Mouse (Mus musculus) frontal cortex, postnatal 25 days (tissue): Measurements from ENCODE around the gene Ppp4c.

Experiments used
- DNase-seq, 2 experiments: peaks; one replicate each; pipeline ENCODE4 v3.0.0; 2022; ENCODE audit warnings: low spot score in 2 of 2

Ppp4c gene

DNA sequence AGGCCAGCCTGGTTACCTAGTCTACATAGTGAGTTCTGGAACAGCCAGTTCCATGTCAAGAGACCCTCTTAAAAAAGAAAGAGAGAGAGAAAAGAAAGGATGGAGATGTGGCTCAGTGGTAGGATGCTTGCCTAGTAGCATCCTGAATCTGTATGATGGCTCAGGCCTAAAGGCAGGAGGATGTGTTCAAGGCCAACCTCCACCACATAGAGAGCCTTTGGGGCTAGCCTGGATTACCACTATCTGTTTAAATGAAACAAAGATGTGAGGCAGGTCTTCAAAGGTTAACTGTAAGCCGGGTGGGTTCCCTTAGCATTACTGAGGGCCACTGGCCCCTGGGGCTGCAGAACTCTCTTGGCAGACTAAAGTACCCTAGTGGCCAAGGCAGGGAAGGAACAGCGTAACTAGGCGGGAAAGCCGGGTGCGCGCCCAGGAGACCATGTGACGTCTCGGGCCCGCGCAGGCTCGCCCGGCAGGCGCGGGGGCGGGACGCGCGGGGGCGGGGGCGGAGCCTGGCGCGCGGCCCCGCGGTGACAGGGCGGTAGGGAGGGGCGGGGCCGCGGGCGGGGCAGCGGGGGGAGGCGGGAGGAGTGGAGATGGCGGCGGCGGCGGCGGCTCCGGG, 33.1 kb downstream of the Ppp4c start, which contains the start of gene Mapk3:
Gene Mapk3 (plus strand): TSS at position 552 of the 622 bp plus-strand sequence.
- peak; percentile 66 to 73 for DNase-seq

DNA sequence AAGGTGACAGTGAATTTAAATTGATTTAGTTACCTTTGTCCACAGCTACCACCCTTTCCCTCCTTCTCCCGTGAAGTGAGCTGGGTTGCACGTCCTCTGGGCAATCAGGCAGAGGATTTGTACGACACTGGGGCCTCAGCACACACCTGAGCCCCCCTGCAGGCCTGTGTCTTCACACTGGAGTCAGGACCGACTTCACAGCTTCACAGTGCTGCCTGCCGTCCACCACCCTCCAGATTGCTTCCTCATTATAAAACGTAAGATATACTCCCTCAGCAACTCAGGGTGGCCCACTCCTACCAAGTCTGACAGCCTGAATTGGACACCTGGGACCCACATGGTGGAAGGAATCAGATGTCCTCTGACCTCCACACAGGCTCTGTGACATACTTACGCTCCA, 33.8 kb downstream of the Ppp4c start:
- no peak for DNase-seq

- DNase-seq, result peak in 1 of 2 experiments; percentile 66
Measured at GRCm38 (mm10) chr7:126754866-126755265, 37.4 kb downstream of the Ppp4c start.

- no peak for DNase-seq
Measured at GRCm38 (mm10) chr7:126749582-126750343, 42.5 kb downstream of the Ppp4c start.

GRCm38 (mm10) chr7:126748824-126749223, 43.5 kb downstream of the Ppp4c start:
- no peak for DNase-seq

- no peak for DNase-seq
Measured at GRCm38 (mm10) chr7:126746798-126747197, 45.5 kb downstream of the Ppp4c start.

DNA sequence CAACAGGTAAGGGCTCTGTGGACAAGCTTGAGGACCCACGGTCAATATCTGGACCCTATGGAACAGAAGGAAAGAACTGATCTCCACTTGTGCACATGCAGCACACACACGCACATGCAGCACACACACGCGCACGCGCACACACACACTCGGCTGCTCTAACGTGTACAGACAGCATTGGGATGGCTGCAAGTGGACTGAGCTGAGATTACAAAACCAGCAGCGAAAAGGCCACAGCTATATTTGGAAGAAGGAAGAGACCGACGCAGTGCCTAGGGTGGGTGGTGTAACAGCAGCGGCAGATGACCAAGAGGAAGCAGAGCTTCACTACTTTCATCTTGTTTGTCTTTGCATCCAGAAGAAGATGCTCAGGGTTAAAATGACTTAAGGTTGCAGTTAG, 46.2 kb downstream of the Ppp4c start:
- no peak for DNase-seq

DNA sequence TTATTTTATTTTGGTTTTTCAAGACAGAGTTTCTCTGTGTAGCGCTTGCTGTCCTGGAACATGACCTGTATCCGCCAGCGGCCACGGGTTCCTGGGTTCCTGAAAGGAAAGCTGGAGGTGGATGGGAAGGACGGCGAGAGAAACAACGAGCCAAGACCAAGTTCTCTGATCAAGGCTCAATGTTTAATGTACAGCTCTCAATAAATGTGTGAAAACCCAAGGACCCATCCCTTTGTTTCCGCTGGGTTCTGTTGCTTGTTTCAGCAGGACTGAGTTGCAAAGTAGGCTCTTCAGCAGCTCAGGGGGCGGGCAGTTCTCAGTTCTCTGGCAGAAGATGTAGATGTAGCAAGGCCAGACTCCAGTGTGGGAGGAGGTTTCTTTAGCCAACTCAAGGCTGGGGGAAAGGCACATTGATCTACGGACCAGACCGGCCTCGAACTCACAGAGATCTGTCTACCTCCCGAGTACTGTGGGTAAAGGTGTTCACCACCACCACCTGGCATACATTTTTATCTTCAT, 50.3 kb downstream of the Ppp4c start:
- DNase-seq, result no peak

GRCm38 (mm10) chr7:126741452-126741851, 50.8 kb downstream of the Ppp4c start:
- DNase-seq, result no peak

GRCm38 (mm10) chr7:126740977-126741376, 51.3 kb downstream of the Ppp4c start:
- no peak for DNase-seq

DNA sequence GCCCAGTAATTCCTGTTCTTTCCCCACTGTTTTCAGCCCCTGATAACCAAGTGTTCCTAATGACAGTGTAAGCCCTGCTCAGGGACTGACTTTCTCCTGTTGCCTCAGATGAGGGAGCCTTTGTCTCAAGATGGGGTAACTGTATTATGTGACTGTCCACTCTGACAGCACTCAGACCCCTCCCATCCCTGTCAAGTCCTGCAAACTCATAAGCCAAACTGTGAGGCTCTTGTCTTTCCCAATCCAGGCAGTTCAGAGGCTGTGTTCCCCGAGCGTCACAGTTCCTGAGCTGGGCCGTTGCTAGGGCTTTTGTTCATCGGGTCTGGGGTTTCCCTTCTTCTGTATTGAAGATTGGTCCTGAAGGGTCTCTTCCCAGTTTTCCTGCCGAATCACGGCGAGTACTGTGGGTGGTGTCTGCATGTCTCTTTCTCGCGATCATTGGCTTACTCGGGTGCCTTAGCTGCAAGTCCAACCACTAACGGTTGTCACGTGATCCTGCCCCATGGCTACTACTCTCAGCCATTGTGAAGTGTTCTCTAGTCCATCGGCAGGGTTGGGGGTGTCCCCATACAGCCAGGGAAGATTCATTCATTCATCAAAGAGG, 52.1 kb downstream of the Ppp4c start:
- no peak for DNase-seq

GRCm38 (mm10) chr7:126739551-126739950, 52.7 kb downstream of the Ppp4c start:
- peak in 1 of 2 experiments; percentile 56 for DNase-seq

DNA sequence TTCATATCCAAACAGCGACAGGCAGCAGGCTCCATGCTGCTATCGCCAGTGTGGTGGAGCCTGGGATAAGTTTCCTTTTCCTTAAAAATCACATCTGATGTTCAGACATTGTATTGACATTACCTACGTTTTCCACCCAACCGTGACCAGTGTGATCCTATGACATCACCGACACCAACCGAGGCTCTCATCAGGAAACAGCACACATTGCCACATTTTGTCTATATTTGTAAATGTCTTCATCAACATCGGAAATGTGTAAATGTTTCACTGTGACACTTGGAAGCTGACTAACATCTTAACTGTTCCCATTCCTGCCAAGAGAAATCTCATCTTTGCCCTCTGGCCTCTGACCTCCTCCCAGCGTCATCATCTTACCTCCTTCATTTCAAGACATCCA, 56.2 kb downstream of the Ppp4c start:
- DNase-seq, result no peak
